Mouse (Mus musculus) NIH3T3 (cell line): ENCODE measurements at regions not wholly inside any gene's neighbourhood (a gene's known extent, or its start where the extent isn't known, plus 50 kb on each side); places are given as distances from the start of the nearest gene placed in this dataset.

Source experiments
- DNase-seq: peaks from one replicate; pipeline ENCODE4 v3.0.0-alpha.2; 2012; ENCODE audit warnings: low read depth

DNA sequence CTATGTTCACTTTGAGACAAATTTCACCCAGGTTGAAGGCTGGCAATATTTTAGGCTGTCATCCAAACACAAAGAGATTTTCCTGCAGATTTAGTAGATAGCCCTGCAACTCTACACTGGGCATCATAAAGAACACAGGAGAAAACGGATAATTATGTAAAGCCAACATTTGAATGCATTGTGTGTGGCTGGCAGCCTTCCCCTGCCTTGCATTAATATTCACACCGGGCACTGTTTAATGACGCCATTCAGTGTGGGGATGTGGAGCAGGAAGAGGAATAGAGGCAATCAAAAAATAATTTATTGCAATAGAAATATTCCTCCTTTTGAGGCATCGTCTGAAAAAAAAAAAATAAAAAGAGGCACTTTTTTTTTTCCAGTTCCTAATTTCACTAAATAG lies 105.7 kb downstream of the Samd5 start:
- no peak for DNase-seq

DNA sequence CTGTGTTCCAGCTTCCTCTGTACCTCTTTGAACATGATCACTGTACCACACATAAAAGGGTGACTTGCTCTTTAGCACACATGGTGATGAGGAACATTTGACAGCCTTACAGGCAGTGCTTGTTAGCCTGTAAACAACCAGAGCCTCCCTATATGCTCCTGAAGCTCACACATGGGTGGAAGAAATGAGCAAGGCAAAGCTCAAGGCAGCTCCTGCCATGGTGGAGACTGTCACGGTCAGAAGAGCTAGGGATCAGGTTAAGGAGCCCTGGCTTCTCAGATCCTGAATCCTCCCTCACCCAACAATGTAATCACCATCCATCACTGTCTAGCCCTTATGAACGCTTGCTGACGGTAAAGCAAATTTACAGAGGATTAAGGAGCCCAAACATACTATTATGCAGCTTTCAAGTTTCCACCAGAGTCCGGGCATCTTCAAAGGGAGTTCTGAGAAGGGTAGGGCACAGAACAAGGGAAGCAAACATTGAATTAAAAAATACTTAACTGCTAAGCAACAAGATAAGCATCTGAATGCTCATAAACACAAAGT lies 117.4 kb downstream of the Samd5 start:
- no peak for DNase-seq

DNA sequence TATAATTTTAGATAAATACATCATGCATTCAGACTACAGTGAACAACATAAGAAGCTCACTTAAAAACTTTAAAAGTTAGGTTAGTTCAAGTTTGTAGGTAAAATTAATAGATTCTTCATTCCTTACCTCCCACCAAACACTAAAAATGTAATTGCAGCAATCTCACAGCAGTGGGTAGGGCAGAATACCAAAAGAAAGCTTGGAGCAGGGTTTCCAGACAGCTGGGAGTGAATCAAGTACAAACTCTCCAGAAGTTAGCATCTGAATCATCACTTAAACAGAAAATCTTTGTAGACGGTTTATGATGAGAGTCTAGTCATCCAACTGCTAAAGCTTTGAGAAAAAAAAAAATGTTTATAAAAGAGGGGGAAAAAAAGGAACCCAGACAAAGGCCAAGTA lies 117.9 kb downstream of the Samd5 start:
- DNase-seq, result peak; percentile 42

DNA sequence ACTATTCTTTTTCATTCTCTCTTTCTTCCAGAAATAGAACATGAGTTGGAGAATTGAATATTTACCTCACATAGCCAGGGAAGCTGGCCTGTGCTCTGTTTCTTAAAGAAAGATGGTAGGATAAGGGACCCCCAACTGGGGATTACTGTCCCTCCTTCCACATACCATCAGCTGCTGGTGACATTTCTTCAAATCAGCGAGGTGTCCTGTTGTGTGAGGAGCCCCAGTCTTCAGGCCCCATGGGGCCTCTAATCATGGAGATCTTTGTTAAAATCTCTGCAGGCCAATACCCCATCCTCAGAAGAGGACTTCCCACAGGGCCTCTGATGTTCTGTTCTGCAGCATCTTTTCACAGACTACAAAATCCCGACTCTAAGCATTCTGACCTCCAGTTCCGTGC lies 121.1 kb downstream of the Samd5 start:
- DNase-seq, result no peak

DNA sequence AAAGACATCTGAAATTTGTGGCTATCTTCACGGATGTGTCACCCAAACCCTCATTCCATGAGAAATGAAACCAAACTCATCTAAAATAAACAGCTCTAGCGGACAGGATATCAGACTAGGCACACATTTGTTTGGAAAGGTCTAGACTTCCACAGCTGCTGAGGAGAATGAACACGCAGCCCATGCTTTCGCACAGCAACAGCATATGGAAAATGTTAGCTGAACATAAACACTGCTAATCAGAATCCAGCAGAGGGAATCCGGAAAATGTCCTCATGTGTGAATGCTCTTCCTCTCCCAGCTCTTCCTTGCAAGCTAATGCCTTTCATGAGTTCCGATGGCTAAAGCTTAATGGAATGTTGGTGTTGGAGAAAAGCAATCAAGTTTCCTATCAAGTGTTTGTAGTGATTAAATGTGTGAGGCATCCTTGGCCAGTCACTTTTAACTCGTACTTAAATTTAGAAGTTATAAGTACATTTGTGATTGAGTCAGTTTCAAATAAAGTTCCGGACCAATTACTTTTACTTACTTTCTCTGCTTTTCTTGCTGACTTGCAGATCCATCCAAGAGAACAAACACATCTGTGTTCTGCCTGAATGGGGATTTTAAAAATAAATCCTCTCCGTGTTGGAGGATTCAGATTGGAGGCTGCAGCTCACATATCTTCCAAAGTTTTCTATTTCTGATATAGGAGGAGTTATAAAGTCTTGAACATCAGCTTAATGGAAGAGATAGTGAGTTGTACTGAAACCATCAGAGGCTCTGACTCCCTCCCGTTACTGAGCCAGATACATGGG lies 124.9 kb downstream of the Samd5 start:
- peak; percentile 57 for DNase-seq

DNA sequence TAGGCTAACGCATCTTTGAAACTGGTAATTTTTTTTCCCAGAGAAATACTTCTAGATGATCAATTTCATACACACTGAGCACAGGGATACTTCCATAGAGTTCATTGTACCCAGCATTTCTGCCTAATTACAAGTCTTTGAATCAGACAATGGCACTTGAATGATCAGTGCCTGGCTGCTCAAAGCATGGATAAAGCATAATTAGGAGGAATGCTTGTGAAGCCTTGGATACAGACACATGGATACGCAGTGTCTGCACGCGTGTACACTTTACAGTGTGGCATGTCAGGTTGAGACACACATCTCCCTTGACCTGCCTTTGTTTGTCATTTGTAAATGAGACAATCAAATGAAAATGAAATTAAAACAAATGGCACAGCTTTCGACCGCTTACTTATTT lies 129.2 kb downstream of the Samd5 start:
- no peak for DNase-seq

DNA sequence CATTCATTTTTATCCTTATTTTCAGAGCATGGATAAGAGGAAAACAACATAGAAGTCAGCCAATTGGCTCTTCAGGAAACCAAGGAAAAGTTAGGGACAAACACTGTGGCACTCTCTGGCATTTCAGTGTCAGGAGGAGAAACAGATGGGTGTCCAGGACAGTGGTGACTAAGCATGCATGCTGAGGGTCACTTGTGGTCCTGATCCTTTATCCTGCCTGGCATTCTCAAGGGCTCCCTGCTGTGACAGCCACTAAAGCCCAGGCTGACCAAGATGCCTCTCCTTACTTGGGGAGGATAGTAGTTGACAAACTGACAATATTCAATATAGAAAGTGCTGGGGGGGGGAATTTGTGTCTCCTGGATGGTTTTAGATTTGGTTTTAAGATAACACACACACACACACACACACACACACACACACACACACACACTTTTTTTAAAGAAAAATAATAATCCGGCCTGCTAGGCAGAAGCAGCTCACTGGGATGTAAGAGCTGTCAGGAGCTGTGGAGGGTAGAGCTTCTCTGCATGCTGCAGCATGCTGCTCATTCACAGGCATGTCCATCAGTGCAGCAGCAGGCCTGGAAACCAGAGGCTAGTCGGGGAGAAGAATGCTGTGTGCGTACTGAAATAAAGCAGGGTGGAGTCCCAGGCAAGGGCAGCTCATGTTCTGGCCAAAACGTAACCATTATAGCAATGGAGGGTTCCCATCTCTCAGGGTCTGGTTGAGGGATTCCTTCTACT lies 130.8 kb downstream of the Samd5 start:
- DNase-seq, result no peak

DNA sequence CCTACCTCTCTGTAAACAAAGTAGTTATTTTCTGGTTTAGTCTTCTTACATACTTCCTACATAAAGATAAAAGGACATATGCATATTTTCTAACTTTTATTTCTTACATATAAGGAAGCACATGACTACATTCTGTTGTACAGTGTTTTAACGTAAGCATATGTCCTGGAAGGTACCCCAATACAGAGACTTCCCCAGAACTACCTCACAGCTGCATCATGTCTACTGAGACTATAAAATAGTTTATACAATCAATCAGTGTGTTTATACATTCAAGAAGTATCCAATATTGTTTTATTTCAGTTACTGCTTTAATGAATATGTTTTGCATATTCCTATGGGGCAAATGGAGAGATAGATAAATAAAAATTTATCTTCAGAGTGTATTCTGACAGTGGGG lies 133.4 kb downstream of the Samd5 start:
- DNase-seq, result no peak

DNA sequence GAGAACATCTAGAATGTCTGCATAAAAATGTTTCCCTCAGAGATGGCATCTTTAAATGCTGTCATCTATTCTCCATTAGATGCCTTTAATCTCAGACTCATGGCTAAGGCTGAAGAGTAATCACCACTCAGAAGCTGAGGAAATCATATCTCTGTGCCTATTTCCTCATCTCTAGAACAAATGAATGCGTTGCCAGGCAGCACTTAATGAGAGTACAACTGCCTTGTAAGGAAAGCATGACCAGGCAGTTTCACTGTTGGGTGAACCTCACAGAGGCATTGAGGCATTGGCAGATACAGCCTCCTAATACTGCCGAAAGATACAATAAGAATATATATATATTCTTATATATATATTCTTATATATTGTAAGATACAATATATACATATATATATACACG lies 137.3 kb downstream of the Samd5 start:
- no peak for DNase-seq

DNA sequence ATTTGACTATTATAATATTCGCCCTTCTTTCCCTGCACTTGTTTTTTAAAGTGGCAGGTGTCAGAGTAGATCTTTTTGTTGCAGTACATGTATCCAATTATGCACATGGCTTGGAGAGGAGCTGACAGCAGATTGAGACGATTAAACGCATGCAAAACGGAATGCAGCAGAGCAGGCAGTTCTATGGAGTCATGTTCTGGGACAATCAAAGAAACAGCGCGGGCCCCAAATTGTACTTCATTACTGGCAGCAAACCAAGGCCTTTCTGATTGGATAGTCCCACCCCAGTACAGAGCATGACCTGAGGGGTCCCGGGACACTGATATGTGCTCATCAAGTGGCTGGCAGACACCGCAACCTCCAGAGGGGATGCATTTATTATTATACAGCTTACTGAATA lies 140.5 kb downstream of the Samd5 start:
- DNase-seq, result no peak

DNA sequence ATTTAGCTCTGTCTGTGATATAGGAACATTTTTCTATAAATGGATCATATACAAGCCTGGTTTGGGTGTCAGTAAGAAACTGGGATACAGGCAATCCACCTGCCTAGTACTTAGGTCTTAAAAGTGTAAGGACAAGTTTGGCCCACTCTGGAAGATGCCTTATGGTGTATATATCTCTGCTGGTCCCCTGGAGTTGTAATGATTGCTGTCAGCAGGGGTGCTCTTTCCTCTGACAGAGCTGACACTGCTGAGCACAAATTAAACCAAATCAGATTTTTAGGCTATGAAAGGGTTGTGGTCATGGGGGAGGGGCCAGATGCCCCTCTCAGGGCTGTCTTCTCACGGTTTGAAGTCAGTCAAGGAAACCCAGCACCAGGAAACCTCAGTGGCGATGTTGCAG lies 141.7 kb downstream of the Samd5 start:
- DNase-seq, result no peak

DNA sequence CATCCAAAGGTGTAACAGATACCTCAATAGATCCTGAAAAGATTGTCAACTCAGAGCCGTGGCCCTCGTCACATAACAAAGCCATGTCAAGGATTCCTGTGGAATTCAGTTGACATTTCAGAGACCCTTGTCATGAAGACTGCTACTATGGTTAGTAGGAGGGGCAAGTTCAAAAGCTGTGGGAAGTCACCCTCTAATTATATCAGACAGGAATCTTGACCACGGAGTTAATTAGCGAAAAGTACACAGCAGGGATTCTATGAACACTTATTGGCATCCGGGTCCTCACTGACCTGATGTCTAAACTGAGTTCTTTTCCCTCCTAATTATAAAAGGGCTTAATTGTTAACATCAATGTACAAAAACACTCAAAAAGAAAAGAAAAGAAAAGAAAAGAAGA lies 143.1 kb downstream of the Samd5 start:
- no peak for DNase-seq

DNA sequence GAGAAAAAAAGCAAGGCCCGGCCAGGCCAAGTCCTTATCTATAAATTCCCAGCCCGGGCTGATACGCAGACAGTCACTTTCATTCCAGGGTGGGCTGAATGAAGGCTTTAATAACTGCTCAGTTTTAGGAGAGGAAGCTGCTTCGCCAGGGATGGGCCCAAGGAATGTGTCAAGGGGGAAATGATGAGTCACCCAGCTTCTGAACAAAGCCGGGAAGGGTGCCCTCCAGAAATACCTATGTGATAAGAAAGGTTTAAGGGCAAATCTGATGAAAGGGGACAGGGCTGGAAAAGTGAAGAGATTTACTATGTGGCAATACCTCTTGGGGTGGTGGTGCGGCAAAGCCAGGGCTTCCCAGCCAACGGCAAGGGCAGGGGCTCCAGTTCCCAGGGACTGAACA lies 145.6 kb downstream of the Samd5 start:
- DNase-seq, result peak; percentile 10

DNA sequence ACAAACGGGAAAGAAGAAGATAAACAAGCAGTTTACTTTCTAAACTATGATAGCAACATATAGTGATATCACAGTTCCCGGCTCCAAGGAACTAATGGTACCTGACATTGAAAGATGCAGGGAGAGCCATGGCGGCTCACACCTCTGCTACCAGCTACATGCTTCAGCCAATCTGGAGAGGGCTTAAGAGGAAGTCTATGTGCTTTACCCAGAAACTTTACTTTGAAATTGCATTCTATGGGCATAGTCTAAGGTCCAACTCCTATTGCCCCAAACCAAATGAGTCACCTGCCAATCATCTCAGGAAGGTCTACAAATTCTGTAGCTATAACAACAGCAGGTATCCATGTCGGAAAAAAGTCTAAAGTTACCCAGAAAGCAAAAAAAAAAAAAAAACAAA lies 146.9 kb downstream of the Samd5 start:
- DNase-seq, result no peak

DNA sequence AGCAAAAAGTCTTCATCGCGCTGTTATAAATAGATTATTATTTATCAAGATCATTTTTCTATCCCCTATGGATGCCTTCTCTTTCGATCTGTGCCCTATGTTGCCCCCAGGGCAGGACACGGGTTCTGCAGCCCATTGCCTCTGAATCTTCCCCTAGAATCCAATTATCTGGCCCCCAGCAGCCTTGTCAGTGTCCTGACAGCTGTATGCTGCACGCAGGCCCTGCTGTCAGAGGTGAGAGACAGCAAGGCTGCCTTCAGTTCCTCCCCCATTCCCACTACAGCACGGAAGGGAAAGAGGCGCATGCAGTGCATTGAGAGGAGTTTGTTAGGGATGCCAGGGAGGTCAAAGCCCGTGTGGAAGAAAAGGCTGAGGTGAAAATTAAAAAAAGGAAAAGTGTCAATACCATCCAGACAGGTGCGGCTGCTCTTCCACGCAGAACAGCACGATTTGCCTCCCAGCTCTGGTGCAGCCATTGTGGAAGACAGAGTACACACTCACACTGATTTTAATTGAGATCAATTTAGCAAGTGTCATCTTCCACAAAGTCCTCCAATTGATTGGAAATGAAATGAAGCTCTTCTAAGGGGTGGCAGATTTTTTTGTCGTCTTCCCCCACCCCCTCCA lies 165.1 kb downstream of the Samd5 start:
- no peak for DNase-seq

DNA sequence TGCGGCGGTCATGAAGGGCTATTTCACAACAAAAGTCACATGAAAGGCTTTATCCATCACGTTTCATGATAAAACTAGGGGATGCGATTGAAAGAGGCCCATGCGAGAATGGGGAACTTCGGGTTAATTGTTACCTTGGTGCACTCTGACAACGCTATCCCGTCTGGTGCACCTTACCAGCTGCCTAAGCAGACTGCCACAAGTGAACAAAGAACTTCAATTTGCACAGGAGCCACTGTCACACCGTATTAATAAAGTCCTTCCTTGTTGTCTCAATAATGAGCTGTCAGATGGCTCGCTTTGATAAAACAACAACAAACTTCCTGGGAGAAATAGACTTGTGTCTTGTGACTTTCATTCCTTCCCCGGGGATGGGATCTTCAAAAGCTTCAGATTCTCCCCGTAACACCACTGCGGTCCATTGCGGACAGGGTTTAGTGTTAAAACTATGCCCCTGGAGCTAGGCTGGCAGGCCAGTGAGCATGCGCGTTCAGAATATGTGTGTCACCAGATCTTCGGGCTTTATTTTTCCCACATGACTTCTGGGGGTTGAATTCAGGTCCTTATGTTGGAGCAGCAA lies 165.8 kb downstream of the Samd5 start:
- no peak for DNase-seq

DNA sequence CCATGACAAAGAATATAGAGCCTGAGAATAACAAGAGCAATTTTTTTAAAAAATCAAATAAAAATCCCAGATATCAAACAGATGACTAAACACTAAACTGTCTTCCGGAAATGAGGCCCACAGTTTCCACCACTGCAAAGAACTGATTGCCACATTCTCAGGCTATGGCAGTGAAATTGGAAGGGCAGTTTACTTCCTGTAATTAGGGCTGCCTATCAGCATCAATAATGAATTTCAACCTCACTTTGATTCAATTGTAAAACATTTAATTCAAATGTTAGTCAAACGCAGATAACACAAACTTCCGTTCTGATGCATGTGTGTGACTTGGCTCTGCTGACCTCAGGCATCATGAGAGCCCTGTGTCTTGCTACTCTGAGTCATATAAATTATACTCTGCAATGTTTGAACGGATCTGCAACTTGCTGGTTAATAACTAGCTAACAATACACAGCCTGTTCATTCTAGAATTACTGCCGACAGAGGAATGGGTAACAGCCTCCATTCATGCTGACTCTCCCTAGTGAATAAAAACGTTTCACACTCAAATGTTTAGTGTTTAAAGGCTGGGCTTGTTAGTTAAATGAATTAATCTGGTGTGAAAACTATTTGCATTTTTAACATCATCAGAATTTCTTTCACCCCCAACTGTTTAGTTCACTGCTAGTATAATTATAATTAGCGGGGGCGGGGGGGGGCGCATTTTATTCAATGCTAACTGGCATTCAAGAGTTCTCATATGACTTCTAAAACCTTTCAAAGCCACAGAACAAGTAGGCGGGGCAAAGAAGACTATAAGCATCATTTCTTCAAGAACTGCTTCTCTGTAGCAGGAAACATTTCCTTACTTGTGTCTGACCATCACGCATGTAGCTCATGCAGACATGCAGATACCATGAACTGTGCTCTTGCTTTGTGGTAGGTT lies 171.2 kb downstream of the Samd5 start:
- peak; percentile 14 for DNase-seq

DNA sequence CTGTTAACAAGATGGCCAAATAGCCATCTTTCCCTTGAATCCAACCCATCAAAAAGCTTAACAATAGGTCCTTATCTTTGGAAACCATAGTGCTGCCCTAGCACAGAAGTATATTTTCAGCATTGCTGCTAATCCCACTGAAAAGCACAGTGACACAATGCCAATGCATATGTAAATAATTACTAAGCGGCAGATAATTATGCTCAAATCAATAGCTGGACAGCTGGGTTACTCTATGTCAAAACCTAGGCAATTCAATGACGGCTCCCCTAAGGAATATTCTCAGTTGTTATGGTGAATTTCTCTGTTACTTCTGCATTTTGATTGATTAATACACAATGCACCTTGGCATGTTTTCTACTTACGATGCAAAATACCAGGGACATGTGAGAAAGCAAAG lies 176.5 kb downstream of the Samd5 start:
- DNase-seq, result no peak

DNA sequence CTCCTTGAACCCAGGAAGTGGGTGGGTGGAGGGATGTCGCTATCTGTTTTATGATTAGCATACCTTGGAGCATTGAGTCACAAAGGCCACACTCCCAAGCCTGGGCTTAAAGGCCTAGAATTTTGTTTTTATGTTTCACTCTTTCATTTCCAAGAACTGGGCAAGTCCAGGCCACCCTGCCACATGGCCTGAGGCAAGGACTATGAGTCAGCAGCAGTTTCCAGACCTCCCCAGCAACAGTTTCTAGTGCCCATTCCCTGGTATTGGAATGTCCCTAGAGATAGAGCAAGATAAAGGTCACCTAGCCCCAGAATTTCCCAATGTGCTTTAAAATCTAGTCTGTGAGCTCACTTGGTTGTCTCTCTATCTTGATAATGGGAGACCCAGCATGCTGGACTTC lies 178.0 kb downstream of the Samd5 start:
- DNase-seq, result peak; percentile 60

DNA sequence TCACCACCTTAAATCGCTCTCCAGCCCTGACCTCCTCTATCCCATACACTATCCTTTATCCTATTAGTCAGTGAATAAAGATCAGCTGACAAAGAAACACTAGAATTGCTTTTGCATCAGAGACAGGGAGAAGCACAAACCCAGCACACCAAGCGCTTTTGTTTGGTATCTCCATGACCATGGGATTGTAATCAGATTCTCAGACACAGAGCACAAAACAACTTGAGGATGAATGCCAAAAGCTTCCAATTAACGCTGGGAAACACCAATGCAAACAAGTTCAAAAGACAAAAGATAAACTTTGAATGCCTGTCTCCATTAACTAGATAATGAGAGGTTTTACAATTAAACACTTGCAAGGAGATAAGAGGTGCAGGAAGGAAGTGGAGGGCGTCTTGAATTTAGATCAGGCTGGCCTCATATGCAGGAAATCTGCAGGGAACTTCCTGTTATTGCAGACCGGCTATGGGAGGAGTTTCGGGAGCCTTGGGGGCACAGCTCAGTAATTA lies 179.8 kb downstream of the Samd5 start:
- no peak for DNase-seq

DNA sequence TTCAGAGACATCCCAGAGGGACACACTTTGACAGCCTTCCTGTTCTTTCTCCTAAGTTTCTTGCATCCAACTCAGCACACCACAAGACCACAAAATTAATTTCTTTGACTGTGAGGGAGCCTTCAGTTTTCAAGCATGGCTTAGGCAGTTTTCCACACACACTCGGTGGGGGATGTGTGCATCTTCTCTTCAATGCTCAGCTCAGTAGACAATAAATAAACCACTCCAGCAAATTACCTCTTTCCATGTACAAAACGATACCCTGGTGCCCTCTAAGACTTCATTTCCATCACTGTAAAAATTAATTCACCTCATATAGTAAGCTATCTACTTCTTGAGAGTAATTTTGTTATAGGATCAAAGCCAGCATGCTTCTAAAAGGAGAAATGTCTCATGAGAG lies 184.6 kb downstream of the Samd5 start:
- DNase-seq, result no peak
